Mouse (Mus musculus) layer of hippocampus, postnatal 10 days (tissue): Measurements from ENCODE around the gene Dus3l. TPM values are rescaled to one million over a fixed set of nuclear protein-coding genes. Genes with fewer than 3 reads are reported as not detected.
A peak's percentile ranks its signal among the peaks of the same experiment; 100 is the strongest.

Experiments
- DNase-seq, 2 experiments: peaks; one replicate each; pipeline ENCODE4 v3.0.0; 2021; ENCODE audit warnings: low spot score in 2 of 2
- total RNA-seq, 2 experiments: library from RNA; stranded (reverse); gene quantifications; 2 replicates each; pipeline ENCODE4 v1.2.3; 2021

Dus3l gene
- total RNA-seq, 2 experiments from 2014 or later, result 66.7 to 72.0 TPM

- no peak for DNase-seq
These were observed 24.3 kb downstream of the Dus3l start for GRCm38 (mm10) chr17:56788886-56789285.

DNA sequence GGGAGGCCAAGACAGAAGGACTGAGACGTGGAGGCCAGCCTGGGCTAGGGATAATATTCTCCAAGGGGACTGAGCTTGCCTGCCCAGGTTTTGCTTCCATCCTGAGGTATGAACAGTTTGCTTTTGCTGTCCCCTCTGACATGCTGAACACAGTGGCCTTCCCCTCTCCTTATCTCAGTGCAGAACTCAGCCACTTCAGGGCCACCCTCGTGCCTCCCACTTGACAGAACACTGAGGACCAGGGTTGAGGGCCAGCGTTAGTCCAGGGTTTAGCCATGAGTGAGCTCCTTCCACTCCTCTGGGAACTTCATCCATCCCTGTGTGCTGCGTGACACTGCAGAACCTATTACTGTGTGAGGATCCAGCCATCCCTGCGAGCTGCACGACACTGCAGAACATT, 24.7 kb downstream of the Dus3l start:
- DNase-seq, result no peak

DNA sequence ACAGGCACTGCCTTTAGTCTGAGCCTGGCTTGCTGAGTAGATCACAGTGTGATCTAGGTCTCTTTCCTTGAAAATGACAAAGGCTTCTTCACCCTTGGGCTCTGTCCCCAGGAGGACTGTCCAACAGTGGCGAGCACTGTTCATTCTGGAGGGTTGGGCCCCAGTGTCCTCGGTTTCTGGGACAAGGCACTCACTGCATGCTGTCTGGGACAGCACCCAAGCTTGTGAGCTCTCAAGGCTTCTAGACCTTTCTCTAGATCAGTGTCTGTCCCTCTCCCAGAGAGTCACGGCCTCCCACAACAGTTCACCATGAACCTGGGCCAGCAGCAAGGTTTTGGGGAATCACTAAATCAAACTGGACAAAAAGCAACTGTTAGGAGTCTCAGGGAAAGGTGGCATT, 28.0 kb downstream of the Dus3l start:
- no peak for DNase-seq

- no peak for DNase-seq
These were observed 29.2 kb downstream of the Dus3l start for GRCm38 (mm10) chr17:56793614-56794319.

DNA sequence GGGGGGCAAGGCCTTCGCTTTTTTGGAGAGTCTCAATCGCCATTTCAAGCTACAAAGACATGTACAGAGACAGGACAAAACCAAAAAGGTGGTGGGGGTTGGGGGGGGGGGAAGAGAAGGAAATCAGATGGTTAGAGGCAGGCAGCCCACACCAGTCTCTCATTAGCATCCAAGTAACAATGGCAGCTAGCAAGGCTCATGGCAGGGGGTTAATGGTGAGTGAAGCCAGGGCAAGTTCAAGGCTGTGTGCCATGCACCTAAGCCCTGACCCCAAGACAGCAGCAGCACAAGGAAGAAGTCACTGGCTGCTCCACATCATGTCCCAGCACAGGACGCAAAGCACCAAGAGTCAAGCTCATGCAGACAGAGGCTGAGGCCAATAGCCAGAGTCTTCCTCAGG, 34.7 kb downstream of the Dus3l start:
- no peak for DNase-seq

- DNase-seq, result no peak
These were observed 37.5 kb downstream of the Dus3l start for GRCm38 (mm10) chr17:56802065-56802464.

GRCm38 (mm10) chr17:56804952-56805351, 40.4 kb downstream of the Dus3l start:
- DNase-seq, result no peak

DNA sequence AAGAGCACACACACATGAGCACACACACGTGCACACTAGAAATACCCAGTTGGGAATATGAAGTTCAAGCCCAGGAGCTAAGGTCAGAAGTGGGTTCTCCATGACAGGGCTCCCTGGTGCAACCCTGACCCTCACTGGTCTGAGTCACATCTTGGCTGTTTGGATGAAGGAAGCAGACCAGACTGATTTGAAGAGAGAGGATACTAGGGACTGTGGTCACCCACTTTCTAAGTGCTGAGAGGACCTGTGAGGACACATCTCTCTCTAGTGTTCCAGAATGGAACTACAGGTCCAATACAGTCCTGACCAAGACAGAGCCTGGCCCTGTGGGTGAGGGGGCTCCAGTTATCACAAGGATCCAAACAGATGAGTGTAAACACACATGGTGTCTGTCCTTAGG, 41.2 kb downstream of the Dus3l start:
- DNase-seq, result no peak

- peak; percentile 88 to 90 for DNase-seq
These were observed 44.0 kb downstream of the Dus3l start for GRCm38 (mm10) chr17:56808518-56808917.

GRCm38 (mm10) chr17:56810245-56810644, 45.7 kb downstream of the Dus3l start:
- DNase-seq, result peak; percentile 83 to 86

DNA sequence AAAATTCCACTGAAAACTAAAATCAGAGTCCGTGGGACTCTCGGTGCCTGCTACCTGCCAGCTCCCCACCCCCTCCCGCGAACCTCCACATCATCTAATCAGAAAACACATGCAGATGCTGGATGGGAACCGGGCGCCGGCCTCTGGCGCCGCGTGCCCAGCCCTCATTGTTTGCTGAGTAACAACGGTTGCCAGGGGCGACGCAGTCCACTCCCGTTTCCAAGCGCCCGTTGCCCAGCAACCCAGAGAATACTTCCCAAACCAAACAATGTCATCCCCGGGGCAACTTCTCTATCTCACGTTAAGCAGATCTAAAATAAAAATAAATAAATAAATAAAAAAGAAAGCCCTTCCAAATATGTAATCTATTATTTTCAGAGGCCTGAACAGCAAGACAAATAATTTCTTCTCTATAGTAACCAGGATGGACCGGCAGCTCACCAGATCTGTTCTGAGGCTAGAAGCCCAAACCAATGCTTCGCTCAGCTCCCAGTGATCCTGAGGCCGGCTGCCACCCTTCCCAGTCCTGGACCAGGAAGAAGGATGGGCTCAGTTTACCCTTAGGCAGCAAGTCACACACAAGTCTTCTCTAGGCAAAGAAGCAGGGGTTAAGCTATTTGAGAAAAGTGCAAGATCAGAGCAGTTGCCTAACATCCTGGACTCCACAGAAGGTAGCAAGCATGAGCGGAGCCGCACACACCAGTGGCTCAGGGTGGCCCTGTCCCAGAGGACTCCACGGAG, 49.9 kb downstream of the Dus3l start:
- DNase-seq, result peak; percentile 80 to 85

DNA sequence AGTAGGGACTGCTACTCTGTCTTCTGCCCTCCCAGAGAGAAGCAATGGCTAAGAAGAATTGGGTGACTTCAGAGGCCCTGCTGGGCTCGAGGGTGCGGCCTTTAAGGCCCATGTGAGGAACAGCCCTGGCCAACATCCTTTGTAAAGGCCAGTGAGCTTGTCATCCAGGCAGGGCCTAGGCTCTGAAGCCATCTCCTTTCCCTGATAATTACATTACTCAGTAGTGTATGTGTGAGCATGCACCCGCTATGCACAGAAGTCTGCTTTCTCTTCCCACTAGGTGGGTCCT, 50.4 kb downstream of the Dus3l start:
- DNase-seq, result no peak

- DNase-seq, result no peak
These were observed 53.6 kb downstream of the Dus3l start for GRCm38 (mm10) chr17:56818067-56818636.

- no peak for DNase-seq
These were observed 54.5 kb downstream of the Dus3l start for GRCm38 (mm10) chr17:56819032-56819545.

Other genes starting within 250 kb of the Dus3l start
- 1 to 10 TPM; 1.5 to 1.7 TPM for gene Gm20219, start 210.4 kb upstream of the Dus3l start, total RNA-seq
- gene Safb2, start 180.2 kb upstream of the Dus3l start, total RNA-seq, result 100 to 1,000 TPM; 122 to 141 TPM
- gene Safb, start 179.9 kb upstream of the Dus3l start, total RNA-seq, result 100 to 1,000 TPM; 147 to 185 TPM
- 100 to 1,000 TPM; 137 to 175 TPM for gene 2410015M20Rik, start 155.0 kb upstream of the Dus3l start, total RNA-seq
- 100 to 1,000 TPM; 454 to 456 TPM for gene Rpl36, start 151.3 kb upstream of the Dus3l start, total RNA-seq
- 10 to 100 TPM; 63.8 to 71.7 TPM for gene Lonp1, start 137.9 kb upstream of the Dus3l start, total RNA-seq
- gene Catsperd, start 136.6 kb upstream of the Dus3l start, total RNA-seq, result 1 to 10 TPM in 1 of 2 experiments, under 1 TPM in 1; 0.87 to 1.3 TPM
- gene Ranbp3, start 91.5 kb upstream of the Dus3l start, total RNA-seq, result 10 to 100 TPM; 84.9 to 91.7 TPM
- gene Ndufa11, start 47.0 kb upstream of the Dus3l start, total RNA-seq, result 100 to 1,000 TPM; 262 to 265 TPM
- gene Vmac, start 46.7 kb upstream of the Dus3l start, total RNA-seq, result 10 to 100 TPM in 1 of 2 experiments, 1 to 10 TPM in 1; 9.7 to 12.5 TPM
- 1 to 10 TPM; 1.6 to 2.3 TPM for gene Nrtn, start 7.2 kb upstream of the Dus3l start, total RNA-seq
- gene Prr22, start 5.5 kb downstream of the Dus3l start, total RNA-seq, result under 1 TPM; 0.27 to 0.71 TPM
- 1 to 10 TPM; 4.1 to 4.4 TPM for gene Rfx2, start 66.3 kb downstream of the Dus3l start, total RNA-seq
- not detected for gene Acsbg2, start 109.7 kb downstream of the Dus3l start, total RNA-seq
- under 1 TPM; 0.11 to 0.39 TPM for gene 1700061G19Rik, start 110.7 kb downstream of the Dus3l start, total RNA-seq
- gene Mllt1, start 170.7 kb downstream of the Dus3l start, total RNA-seq, result 10 to 100 TPM; 68.7 to 72.0 TPM
- not detected for gene Acer1, start 217.4 kb downstream of the Dus3l start, total RNA-seq
- gene Clpp, start 225.5 kb downstream of the Dus3l start, total RNA-seq, result 10 to 100 TPM; 55.7 to 56.0 TPM
- 10 to 100 TPM; 27.8 to 34.0 TPM for gene Alkbh7, start 232.6 kb downstream of the Dus3l start, total RNA-seq
- gene Pspn, start 235.3 kb downstream of the Dus3l start, total RNA-seq, result not detected
- gene Gtf2f1, start 246.5 kb downstream of the Dus3l start, total RNA-seq, result 10 to 100 TPM; 45.0 to 47.4 TPM
- gene Gm17949, start 246.7 kb downstream of the Dus3l start, total RNA-seq, result under 1 TPM in 1 of 2 experiments, not detected in 1; 0.41 TPM